Mouse (Mus musculus): Measurements from ENCODE around the gene Bcan. TPM values are rescaled to one million over a fixed set of nuclear protein-coding genes. Genes with fewer than 3 reads are reported as not detected.

The Bcan gene
- polyA plus RNA-seq, 1 experiment, result not detected

DNA sequence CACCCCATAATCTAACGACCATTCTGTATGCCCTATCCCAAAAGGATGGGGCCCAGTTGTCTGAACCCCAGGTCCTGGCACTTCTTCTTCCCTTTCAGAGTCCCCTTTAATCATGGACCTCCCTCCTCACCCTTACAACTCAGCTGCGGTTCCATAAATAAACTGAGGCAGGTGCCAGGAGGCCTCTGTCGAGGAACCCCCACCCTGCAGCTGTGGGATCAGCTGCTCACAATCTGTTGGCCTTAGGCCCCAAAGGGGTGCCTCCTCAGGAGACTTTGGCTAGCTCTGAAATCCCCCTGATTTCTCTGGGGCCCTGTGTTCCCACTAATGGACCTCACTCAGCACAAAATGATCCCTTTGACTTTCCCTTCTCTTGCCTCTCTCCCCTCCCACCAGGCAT is 15.9 kb downstream of the Bcan start:
- Histone ChIP-seq H3K36me3 (replicated peaks; ENCODE audit: low read length) (no peaks in the 10 kb centered on the region), H3K9me3 (no peaks in the 10 kb centered on the region), H3K27me3 (replicated peaks) (peaks cover 91% of the 10 kb centered on the region), H3K4me1 (peaks cover 73% of the 10 kb centered on the region), H3K4me3 (replicated peaks) (no peak overlapping the region)
- TF ChIP-seq GATA1 (IDR thresholded peaks at IDR 0.05; ENCODE audit: borderline replicate concordance, low read length), result no peak
- TF ChIP-seq FLI1 (IDR thresholded peaks at IDR 0.05; ENCODE audit: low read length), result no peak

DNA sequence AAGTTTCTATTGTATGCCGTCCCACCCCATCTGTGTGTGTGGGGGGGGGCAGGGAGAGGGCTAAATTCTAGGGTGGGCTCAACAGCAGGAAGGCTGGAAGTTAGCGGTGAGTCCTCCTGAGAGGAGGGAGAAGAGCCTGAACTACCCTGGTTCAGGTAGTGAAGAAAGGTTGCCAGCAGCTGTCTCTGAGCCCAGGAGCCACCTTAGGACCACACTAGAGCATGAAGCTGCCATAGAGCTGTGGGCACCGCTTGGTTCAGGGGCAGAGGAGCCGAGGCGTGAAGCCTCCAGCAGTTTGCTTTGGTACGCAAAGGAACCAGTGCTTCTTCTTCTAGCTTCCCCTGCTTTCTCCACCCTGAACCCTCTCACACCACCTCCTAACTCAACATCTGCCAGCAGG is 16.4 kb downstream of the Bcan start:
- H3K4me3 ChIP-seq (replicated peaks), result no peak overlapping the region
- no peak for TF ChIP-seq FLI1 (IDR thresholded peaks at IDR 0.05; ENCODE audit: low read length)
- TF ChIP-seq GATA1 (IDR thresholded peaks at IDR 0.05; ENCODE audit: borderline replicate concordance, low read length), result no peak
- H3K4me1 ChIP-seq, result peaks cover 68% of the 10 kb centered on the region
- no peaks in the 10 kb centered on the region for H3K9me3 ChIP-seq
- H3K27me3 ChIP-seq (replicated peaks), result peaks cover 91% of the 10 kb centered on the region
- H3K36me3 ChIP-seq (replicated peaks; ENCODE audit: low read length), result no peaks in the 10 kb centered on the region

DNA sequence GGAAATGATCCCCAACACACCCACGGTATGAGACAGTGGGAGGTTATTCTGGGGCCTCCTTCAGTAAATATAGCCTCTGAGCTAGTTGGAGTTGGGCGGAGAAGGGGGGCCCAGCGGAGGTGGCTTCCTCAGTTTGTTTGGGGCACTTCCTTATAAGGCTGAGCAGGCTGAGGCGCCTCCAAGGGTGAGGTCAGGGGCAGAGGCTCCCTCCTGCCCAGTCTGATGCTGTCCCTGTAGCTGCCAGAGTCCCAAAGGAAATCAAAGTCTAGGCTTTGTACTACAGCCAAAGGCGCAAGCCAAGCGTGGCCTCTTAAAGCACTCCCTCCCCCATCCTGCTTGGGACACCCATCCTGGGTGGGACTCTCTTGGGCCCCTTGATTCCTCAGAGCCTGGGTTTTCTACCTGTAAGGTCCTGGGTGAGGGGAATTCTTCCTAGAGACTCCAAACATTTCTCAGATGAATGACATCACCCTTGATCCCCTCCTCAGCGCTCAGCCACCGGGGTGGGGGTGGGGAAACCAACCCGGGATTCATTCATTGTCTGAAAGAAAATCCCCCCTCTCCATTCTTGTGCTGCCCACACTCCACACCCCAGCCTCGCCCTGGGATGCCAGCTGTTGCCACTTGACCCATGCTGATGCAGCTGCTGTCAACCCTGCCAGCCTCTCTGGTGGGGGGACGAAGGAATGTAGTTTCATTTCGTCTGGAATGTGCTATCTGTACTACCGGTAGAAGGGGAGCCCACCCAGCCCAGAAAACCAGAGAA is 17.0 kb downstream of the Bcan start:
- Histone ChIP-seq H3K4me1 (peaks cover 62% of the 10 kb centered on the region), H3K27me3 (replicated peaks) (peaks cover 91% of the 10 kb centered on the region), H3K9me3 (no peaks in the 10 kb centered on the region), H3K36me3 (replicated peaks; ENCODE audit: low read length) (no peaks in the 10 kb centered on the region), H3K4me3 (replicated peaks) (peak overlapping the region; percentile 75)
- TF ChIP-seq GATA1 (IDR thresholded peaks at IDR 0.05; ENCODE audit: borderline replicate concordance, low read length) (no peak), FLI1 (IDR thresholded peaks at IDR 0.05; ENCODE audit: low read length) (no peak)

DNA sequence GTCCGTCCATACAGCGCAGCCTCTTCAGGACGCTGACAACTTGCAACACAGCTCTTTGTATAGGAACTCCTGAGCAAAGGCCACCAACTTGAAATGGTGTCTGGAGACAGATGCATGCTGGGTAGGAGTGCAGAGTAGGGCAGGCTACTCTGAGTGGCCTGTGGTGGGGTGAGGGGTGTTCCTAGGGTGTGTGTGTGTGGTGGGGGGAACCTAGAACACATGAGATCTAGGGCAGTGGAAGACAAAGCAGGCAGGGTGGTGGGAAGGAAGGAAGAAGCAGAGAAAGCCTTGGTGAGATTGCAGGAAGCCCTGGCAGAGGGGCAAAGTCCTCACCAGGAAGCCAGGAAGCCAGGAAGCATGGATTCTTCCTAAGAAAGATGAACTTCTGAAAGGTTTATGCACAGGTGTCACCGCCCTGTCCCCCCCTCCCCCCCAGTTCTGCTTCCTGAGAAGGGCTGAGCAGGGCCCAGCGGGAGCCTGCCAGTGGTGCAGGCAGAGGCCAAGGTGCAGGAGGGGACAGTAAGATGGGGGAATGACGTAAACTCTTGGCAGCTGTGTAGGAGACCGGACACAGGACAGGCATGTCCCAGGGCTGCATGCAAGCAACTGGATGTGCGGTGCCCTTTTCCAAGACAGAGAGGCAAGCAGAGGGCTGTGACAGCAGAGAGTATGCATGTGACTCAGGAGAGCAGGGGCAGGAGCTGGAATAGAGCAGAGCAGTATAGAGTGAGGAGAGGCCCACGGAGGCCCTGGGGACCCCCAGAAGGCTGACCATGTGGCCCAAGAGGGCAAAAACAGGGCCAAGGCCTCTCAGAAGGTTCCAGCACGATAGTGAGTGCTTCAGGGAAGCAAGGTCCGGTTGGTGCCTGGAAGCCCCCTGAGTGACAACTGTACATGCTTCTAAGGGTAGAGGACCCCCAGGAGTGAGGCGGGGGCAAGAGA is 17.9 kb downstream of the Bcan start:
- H3K9me3 ChIP-seq, result no peaks in the 10 kb centered on the region
- H3K27me3 ChIP-seq (replicated peaks), result peaks cover 91% of the 10 kb centered on the region
- H3K4me1 ChIP-seq, result peaks cover 53% of the 10 kb centered on the region
- TF ChIP-seq GATA1 (IDR thresholded peaks at IDR 0.05; ENCODE audit: borderline replicate concordance, low read length) (no peak), FLI1 (IDR thresholded peaks at IDR 0.05; ENCODE audit: low read length) (no peak)
- no peaks in the 10 kb centered on the region for H3K36me3 ChIP-seq (replicated peaks; ENCODE audit: low read length)
- no peak overlapping the region for H3K4me3 ChIP-seq (replicated peaks)

DNA sequence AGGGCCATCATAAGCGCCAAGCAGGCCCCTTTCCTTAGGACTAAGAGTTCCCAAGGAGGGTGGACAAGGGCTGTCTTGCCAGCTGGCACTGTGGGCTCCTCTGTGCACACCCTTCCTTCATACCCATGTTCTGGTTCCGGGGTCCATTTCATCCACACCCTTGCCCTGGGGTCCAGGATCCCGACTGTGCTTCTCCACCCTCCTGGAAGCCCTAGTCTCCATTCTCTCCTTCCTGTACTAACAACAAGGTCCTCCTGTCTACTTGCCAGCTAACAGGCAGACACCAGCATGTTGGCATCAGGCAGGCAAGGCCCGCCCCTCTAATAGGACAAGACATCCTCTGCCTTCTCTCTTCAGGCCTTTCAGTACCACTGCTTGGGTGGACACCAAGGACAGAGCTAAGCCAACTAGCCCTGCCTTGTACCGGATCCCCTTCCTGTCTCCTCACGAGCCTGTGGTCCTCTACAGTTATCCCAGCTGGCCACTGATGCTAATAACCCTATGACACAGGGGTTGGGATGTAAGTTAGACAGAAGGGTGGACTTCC is 18.7 kb downstream of the Bcan start:
- Histone ChIP-seq H3K27me3 (replicated peaks) (peaks cover 90% of the 10 kb centered on the region), H3K4me1 (peaks cover 45% of the 10 kb centered on the region), H3K4me3 (replicated peaks) (no peak overlapping the region), H3K36me3 (replicated peaks; ENCODE audit: low read length) (no peaks in the 10 kb centered on the region), H3K9me3 (no peaks in the 10 kb centered on the region)
- TF ChIP-seq GATA1 (IDR thresholded peaks at IDR 0.05; ENCODE audit: borderline replicate concordance, low read length) (no peak), FLI1 (IDR thresholded peaks at IDR 0.05; ENCODE audit: low read length) (no peak)

DNA sequence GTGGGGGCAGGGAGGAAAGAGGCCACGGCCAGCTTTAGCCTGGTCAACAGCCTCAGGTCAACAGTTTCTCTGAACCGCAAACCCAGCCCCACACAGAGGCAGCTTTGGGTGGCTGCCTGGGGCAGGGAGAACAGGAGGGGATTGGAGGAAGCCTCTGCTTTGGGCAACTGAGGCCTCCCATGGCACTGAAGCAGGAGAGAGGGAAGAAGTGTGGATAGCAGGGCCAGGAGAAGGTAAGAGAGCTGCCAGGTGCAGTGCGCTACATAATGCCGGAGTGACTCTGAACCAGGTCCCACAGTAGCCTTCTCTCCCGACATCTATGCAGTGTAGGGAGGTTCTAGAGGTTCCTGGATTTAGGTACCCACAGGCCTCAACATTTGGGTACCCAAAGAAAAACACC is 19.3 kb downstream of the Bcan start:
- no peak overlapping the region for H3K4me3 ChIP-seq (replicated peaks)
- H3K4me1 ChIP-seq, result peaks cover 39% of the 10 kb centered on the region
- H3K9me3 ChIP-seq, result no peaks in the 10 kb centered on the region
- no peaks in the 10 kb centered on the region for H3K36me3 ChIP-seq (replicated peaks; ENCODE audit: low read length)
- peaks cover 89% of the 10 kb centered on the region for H3K27me3 ChIP-seq (replicated peaks)
- TF ChIP-seq GATA1 (IDR thresholded peaks at IDR 0.05; ENCODE audit: borderline replicate concordance, low read length), result no peak
- no peak for TF ChIP-seq FLI1 (IDR thresholded peaks at IDR 0.05; ENCODE audit: low read length)

DNA sequence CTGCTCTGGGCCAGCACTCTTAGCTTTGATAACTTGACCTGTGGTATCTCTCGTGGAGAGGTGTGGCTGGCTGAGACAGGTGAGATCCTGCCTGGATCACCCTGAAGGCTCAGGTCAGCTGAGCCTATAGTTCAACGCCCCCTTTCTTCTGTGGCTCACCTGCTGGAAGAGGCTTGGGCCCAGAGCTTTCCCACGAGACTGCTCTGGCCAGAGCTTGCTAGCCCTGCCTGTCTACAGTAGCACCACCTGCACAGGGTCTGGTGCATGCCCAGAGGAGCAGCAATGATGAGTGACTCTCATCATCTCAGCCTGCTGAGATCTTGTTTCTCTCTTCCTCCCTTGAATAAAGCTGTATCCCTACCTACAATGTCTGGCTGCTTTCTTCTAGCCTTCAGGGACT is 19.9 kb downstream of the Bcan start:
- peaks cover 89% of the 10 kb centered on the region for H3K27me3 ChIP-seq (replicated peaks)
- no peak overlapping the region for H3K4me3 ChIP-seq (replicated peaks)
- no peaks in the 10 kb centered on the region for H3K36me3 ChIP-seq (replicated peaks; ENCODE audit: low read length)
- peaks cover 33% of the 10 kb centered on the region for H3K4me1 ChIP-seq
- TF ChIP-seq FLI1 (IDR thresholded peaks at IDR 0.05; ENCODE audit: low read length), result no peak
- no peak for TF ChIP-seq GATA1 (IDR thresholded peaks at IDR 0.05; ENCODE audit: borderline replicate concordance, low read length)
- H3K9me3 ChIP-seq, result no peaks in the 10 kb centered on the region

DNA sequence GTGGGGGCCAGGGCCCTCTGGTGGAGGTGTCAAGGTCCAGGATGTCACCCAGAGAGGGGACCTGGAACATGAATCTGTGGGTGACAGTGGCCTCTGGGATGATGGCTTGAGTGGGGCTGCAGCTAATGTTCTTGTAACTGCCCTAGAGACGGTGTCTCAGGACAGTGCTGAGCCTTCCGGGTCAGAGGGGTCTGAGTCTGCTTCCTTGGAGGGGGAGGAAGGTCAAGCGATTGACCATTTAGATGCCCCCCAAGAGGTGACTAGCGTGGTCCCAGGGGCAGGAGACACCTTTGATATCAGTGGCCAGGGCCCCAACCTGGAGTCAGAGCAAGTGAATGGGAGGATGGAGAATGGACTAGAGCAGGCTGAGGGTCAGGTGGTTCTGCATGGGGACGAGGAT is 20.5 kb downstream of the Bcan start:
- Histone ChIP-seq H3K9me3 (no peaks in the 10 kb centered on the region), H3K4me3 (replicated peaks) (no peak overlapping the region), H3K36me3 (replicated peaks; ENCODE audit: low read length) (no peaks in the 10 kb centered on the region), H3K4me1 (peaks cover 29% of the 10 kb centered on the region), H3K27me3 (replicated peaks) (peaks cover 91% of the 10 kb centered on the region)
- no peak for TF ChIP-seq GATA1 (IDR thresholded peaks at IDR 0.05; ENCODE audit: borderline replicate concordance, low read length)
- no peak for TF ChIP-seq FLI1 (IDR thresholded peaks at IDR 0.05; ENCODE audit: low read length)

DNA sequence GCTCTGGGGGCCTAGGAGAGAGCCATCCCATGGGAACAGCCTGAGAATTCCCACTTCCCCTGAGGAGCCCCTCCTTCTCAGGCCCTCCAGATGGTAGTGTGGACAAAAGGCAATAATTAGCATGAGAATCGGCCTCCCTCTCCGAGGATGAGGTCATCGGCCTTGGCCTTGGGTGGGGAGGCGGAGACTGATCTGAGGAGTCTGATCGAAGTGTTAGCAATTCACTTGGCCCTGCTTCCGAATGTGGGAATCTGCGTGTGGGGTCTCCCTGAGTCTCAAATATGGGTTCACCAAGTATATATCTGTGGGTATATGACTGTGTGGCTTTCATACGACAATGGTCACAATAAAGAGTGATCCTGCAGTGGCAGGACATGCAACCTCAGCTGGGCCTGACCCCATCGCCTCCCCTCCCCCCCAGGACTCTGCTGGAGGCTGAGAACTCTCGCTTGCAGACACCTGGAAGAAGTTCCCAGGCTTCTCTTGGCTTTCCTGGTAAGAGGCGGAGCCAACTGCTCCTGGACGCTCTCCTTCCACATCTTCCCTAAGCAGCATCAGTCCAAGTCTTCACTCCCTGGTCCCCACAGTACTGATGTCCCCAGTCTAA is 25.5 kb downstream of the Bcan start:
- peaks cover 89% of the 10 kb centered on the region for H3K27me3 ChIP-seq (replicated peaks)
- H3K9me3 ChIP-seq, result no peaks in the 10 kb centered on the region
- H3K4me1 ChIP-seq, result peaks cover 17% of the 10 kb centered on the region
- H3K4me3 ChIP-seq (replicated peaks), result no peak overlapping the region
- TF ChIP-seq FLI1 (IDR thresholded peaks at IDR 0.05; ENCODE audit: low read length) (no peak), GATA1 (IDR thresholded peaks at IDR 0.05; ENCODE audit: borderline replicate concordance, low read length) (no peak)
- H3K36me3 ChIP-seq (replicated peaks; ENCODE audit: low read length), result no peaks in the 10 kb centered on the region
